Mouse (Mus musculus) CD4-positive, CD25-positive, alpha-beta regulatory T cell (primary cell): Measurements from ENCODE around the gene Lrrc56. TPM values are rescaled to one million over a fixed set of nuclear protein-coding genes. Genes with fewer than 3 reads are reported as not detected.

ENCODE experiments used
- polyA plus RNA-seq: library from polyadenylated mRNA; unstranded; fragments of 100-300 nt; shearing (Covaris generic); gene quantifications from one replicate; pipeline ENCODE4 v1.2.1, GENCODE M21; 2017

The Lrrc56 gene
- polyA plus RNA-seq = 2.7 TPM

GRCm38 (mm10) chr7:141193948-141194347 lies at the start of gene Lrrc56, which contains the start of gene Hras:
Gene Lrrc56 (plus strand): TSS chr7:141194157.
Gene Hras (minus strand): TSS chr7:141194005.

GRCm38 (mm10) chr7:141172116-141173006 lies 21.6 kb upstream of the Lrrc56 start, which contains the start of gene Rnh1:
Gene Rnh1 (minus strand): TSS chr7:141172857.

GRCm38 (mm10) chr7:141213605-141214235 lies 19.8 kb downstream of the Lrrc56 start, which contains the start of gene Lmntd2:
Gene Lmntd2 (minus strand): TSS chr7:141214080.

GRCm38 (mm10) chr7:141215101-141215879 lies 21.3 kb downstream of the Lrrc56 start, which contains the start of gene Rassf7:
Gene Rassf7 (plus strand): TSS chr7:141215860.

GRCm38 (mm10) chr7:141228279-141229067 lies 34.5 kb downstream of the Lrrc56 start, which contains the start of gene Phrf1:
Gene Phrf1 (plus strand): TSS chr7:141228784.

Other genes starting within 250 kb of the Lrrc56 start
- gene Ifitm5, start 243.9 kb upstream of the Lrrc56 start, polyA plus RNA-seq = 0.48 TPM
- not detected for gene Gm45717, start 238.2 kb upstream of the Lrrc56 start, polyA plus RNA-seq
- 16.6 TPM for gene Ifitm2, start 238.2 kb upstream of the Lrrc56 start, polyA plus RNA-seq
- gene Ifitm1, start 226.9 kb upstream of the Lrrc56 start, polyA plus RNA-seq = not detected
- 8.0 TPM for gene Ifitm3, start 183.4 kb upstream of the Lrrc56 start, polyA plus RNA-seq
- 0.28 TPM for gene Ifitm6, start 176.2 kb upstream of the Lrrc56 start, polyA plus RNA-seq
- gene Gm17387, start 165.0 kb upstream of the Lrrc56 start, polyA plus RNA-seq = not detected
- gene B4galnt4, start 133.1 kb upstream of the Lrrc56 start, polyA plus RNA-seq = 10.0 TPM
- gene Pkp3, start 115.9 kb upstream of the Lrrc56 start, polyA plus RNA-seq = 286 TPM
- gene Sigirr, start 93.6 kb upstream of the Lrrc56 start, polyA plus RNA-seq = 209 TPM
- gene Ano9, start 76.4 kb upstream of the Lrrc56 start, polyA plus RNA-seq = not detected
- 22.4 TPM for gene Ptdss2, start 71.8 kb upstream of the Lrrc56 start, polyA plus RNA-seq
- gene Rnh1, start 21.3 kb upstream of the Lrrc56 start, polyA plus RNA-seq = 116 TPM
- gene Hras, start 152 bp upstream of the Lrrc56 start, polyA plus RNA-seq = 49.3 TPM
- 12.6 TPM for gene Lmntd2, start 19.9 kb downstream of the Lrrc56 start, polyA plus RNA-seq
- gene Rassf7, start 21.7 kb downstream of the Lrrc56 start, polyA plus RNA-seq = 21.9 TPM
- gene Phrf1, start 34.6 kb downstream of the Lrrc56 start, polyA plus RNA-seq = 99.1 TPM
- 129 TPM for gene Irf7, start 72.3 kb downstream of the Lrrc56 start, polyA plus RNA-seq
- gene Cdhr5, start 82.6 kb downstream of the Lrrc56 start, polyA plus RNA-seq = not detected
- gene Sct, start 85.0 kb downstream of the Lrrc56 start, polyA plus RNA-seq = not detected
- not detected for gene Drd4, start 97.8 kb downstream of the Lrrc56 start, polyA plus RNA-seq
- 71.1 TPM for gene Deaf1, start 133.5 kb downstream of the Lrrc56 start, polyA plus RNA-seq
- gene Tmem80, start 133.6 kb downstream of the Lrrc56 start, polyA plus RNA-seq = 49.0 TPM
- gene Eps8l2, start 144.7 kb downstream of the Lrrc56 start, polyA plus RNA-seq = 0.06 TPM
- gene Taldo1, start 198.0 kb downstream of the Lrrc56 start, polyA plus RNA-seq = 309 TPM
- 82.3 TPM for gene Gatd1, start 220.0 kb downstream of the Lrrc56 start, polyA plus RNA-seq
- 0.37 TPM for gene Cend1, start 235.3 kb downstream of the Lrrc56 start, polyA plus RNA-seq
- gene Slc25a22, start 243.7 kb downstream of the Lrrc56 start, polyA plus RNA-seq = 75.9 TPM
- gene Pidd1, start 249.9 kb downstream of the Lrrc56 start, polyA plus RNA-seq = 12.2 TPM